Mouse (Mus musculus) adrenal gland, adult 2 months (tissue): ENCODE results near the gene Stx8. TPM values are rescaled to one million over a fixed set of nuclear protein-coding genes. Genes with fewer than 3 reads are reported as not detected.

Source experiments
- DNase-seq: peaks from one replicate; pipeline ENCODE4 v3.0.0; 2021
- microRNA-seq, 2 experiments: library from miRNA; unstranded; fragments of <30 nt; microRNA quantifications; one replicate each; pipeline ENCODE4 v1.2.0; 2021
- polyA plus RNA-seq: library from polyadenylated mRNA; depleted of rRNA; stranded (reverse); fragments of >200 nt; gene quantifications from 2 replicates; pipeline ENCODE4 v1.2.3, GENCODE M21; 2012; rRNA removed
- total RNA-seq, 2 experiments: library from RNA; stranded (reverse); gene quantifications; 2 replicates each; pipeline ENCODE4 v1.2.3; 2021

Stx8 gene
- total and polyA plus RNA-seq, 3 experiments, result 2.2 to 36.1 (median 28.5) TPM

DNA sequence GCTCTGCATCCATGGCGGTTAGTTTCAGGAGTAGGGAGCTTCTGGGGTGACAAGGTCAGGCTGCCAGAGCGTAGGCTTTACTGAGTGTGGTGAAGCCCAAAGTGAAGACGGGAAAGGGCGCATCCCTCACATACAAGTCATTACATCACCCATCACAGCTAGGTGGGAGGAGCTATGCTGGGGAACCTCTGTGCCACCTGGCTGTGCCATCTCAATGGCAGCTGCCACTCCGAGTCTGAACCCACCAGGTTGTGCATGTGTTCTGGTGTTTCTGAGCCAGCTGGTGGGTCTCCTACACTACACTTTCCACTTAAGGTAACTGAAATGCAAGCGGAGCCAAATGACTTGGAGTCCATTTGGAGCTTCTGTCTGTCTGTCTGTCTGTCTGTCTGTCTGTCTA lies 261.8 kb downstream of the Stx8 start:
- no peak for DNase-seq

DNA sequence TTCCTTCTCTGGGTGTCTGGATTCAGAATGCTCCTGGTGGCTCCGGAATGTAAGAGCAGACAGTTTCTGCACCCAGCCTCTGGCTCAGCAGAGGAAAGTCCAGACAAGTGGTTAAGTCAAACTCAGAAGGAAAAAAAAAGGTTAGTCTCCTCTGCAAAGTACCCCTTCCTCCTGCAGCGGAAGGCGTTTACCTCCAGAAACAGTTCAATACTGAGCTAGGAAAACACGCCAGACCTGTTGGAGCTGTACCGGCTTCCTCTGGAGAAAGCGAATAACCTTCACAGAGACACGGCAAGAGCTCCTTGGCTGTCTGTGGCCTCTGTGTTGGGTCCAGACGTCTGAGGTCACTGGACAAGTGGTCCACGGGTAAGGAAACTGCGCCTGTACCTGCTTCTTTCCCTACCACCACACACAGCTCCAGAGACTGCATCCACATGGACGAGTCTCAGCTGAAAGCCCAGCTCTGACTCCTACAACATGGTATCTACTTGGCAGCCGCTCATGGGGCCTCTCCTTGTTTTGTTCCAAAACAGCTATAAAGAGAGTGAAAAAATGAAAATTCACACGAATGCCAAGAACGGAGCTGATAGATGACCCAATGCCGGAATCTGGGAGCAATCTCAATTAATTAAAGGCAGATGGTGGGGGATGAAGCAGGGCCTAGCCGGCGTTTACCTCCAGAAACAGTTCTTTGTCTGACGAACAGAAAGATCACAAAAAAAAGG lies 263.1 kb downstream of the Stx8 start:
- no peak for DNase-seq

DNA sequence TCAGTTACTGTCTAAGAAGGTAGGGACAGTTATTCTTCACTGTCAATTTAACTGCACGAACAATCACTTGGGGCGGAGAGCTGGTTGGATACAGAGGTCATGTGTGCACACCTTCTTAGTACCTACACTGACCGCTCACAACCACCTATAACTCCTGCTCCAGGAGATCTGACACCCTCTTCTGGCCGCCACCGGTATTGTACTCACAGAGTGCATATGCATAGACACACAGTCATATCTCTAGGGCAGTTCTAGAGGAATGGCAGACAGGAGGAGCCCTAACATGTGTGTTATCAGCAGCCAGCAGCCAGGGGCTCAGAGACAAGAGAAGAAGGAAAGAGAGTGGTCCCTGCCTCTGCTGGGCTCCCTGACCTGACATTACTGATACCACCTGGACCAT lies 265.6 kb downstream of the Stx8 start:
- no peak for DNase-seq

DNA sequence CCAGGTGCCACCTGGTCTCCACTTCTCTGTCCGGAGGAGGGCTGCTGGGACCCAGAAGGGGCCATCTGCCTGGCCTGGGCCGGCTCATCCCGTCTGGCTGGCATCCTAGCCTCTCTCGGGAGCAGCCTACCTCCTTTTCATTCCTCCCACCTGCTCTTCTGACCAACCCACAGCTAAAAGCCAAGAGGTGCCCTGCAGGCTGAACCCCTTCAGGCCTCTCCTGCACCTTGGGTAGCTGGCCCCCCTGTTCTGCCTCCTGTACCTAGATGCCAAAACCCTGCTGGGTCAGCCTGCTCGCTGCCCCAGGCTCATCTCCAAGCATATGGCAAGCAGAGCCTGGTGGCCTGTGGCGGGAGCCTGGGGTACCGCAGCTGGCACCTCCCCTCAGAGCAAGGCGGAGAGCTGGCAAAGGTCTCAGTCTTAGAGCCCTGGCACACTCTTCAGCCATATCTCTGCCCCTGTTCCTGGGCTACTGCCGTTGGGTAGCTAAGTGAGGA lies 267.5 kb downstream of the Stx8 start:
- DNase-seq, result no peak

DNA sequence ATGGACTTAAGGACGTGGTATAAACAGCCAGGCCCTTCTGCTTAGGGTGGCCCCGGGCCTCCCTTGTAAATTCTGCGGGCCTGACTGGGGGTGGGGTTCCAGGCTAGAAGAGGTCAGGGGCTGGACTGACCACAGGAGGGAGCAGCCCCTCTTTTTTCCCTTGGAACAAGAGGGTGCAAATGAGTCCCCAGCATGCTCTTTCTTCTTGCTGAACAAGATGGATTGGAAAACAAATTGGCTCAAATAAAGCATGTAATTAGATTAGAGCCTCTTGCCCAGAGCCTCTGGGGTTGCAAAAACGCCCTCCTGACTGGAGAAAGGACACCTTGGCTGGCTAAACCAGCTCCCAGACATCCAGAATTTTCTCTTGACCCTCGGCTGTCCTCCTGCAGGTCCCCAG lies 273.8 kb downstream of the Stx8 start:
- no peak for DNase-seq

DNA sequence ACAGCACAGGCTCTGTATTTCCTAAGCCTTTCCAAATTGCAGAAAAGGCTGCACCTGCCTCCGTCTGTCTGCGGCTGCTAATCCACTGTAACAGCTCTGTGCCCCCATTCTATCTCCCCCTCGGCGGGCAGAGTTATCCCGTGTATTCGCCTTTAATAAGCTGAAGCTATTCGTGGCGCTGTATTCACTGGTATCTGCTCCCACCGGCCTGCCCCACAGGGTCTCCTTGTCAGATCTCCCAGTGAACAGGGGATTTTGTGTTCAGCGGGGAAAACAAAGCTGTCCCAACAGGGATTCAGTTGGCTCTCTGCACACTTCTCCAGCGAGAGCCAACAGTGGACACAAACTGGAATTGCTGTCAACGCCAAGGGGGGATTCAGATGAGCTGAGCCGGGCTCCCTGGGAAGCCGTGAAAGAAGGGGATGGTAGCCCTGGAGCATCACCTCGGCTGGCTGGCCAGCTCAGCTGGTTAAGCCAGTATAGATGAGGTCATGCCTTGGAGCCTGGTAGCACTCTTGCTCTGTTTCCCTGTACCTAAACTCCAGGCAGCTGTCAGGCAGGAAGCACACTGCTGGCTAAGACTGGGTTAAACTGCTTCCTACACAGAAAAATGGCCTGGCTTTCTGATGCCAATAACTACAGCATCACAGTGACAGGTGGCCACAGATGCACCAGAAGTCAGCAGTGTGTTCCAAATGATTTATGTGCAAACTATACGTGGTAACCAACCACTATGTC lies 278.4 kb downstream of the Stx8 start:
- DNase-seq, result no peak

DNA sequence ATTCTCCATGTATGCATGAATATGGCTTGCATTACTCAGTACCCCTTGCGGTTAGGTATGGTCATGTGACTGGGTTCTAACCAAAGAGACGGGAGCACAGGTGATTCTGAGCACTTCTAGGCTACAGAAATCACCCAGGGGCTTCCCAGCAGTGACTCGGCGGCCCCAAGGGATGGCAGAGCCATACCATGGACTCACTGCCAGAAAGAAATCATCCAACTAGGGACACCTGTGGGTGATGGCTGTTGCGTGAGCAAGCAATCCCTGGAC lies 278.9 kb downstream of the Stx8 start:
- DNase-seq, result no peak

DNA sequence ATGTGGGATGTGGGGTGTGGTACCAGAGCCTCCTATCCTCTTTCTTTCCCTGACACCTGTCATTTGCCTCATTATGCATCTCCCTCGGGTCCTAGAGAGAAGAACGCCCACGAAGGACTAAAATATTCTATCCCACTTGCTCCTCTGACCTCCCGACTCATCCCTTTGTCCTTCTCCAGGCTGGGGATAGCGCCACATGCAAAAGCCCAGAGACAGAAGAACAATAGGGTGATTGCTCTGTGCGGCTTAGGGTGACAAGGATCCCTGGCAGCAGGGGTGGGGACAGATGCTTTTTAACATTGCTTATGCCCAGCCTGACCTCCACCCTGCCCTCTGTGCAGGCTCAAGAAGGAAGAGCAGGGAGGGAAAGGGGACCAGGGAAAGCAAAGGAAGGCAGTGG lies 281.9 kb downstream of the Stx8 start:
- DNase-seq, result no peak

DNA sequence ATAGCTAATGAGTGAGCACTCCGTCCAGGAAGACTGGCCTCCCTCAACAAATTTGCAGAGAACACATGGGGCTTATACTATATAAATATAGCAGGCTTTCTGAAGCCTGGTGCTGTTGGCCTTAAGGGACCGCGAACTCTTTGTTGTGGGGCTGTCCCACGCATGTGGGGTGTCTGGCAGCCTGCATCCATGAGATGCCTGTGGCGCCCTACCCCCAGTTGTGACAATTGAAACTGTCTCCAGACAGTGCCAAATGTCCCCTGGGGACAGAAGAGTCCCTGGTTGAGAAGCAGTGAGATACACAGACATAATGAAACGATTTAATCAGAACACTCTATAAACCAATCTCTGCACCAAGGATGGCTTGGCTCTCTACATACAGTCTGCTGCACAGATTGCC lies 284.1 kb downstream of the Stx8 start:
- no peak for DNase-seq

DNA sequence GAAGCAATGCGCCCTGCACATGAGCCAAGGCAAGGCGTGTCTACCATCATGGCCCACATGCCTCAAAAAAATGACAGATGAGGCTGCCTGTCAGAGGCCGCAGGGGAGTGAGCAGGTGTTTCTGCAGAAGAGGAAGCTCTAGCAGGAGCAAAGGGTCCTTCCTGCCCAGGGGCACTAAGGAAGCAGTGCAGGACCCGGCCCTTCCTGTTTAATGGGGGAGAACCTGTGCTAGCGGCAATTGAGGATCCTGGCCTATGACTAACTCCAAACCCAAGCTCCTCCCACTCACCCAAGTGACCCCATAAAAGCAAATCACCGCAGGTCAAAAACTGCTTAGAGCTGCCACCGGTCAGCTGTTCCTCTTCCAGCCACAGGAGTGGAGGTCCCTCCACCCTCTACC lies 287.5 kb downstream of the Stx8 start:
- no peak for DNase-seq

Small RNA genes lying within 50 kb of the gene (microRNA-seq; reads per million reads assigned to microRNA genes)
- gene Mir6406, result 0 reads per million in 2 experiments

Other genes with a start within 250 kb of the Stx8 start
- gene Glp2r, start 195.0 kb upstream of the Stx8 start, total RNA-seq, result under 1 TPM in 1 of 2 experiments, not detected in 1; 0.55 TPM
- 0.02 TPM in 1 of 2 replicates, not detected in the other for gene Glp2r, start 195.0 kb upstream of the Stx8 start, polyA plus RNA-seq
- gene Gsg1l2, start 191.6 kb upstream of the Stx8 start, total RNA-seq, result not detected
- gene Gsg1l2, start 191.6 kb upstream of the Stx8 start, polyA plus RNA-seq, result not detected in 2 replicates
- not detected for gene Dhrs7c, start 168.0 kb upstream of the Stx8 start, total RNA-seq
- gene Dhrs7c, start 168.0 kb upstream of the Stx8 start, polyA plus RNA-seq, result not detected in 2 replicates
- 1 to 10 TPM; 1.0 to 1.1 TPM for gene Usp43, start 44.0 kb upstream of the Stx8 start, total RNA-seq
- gene Usp43, start 44.0 kb upstream of the Stx8 start, polyA plus RNA-seq, result 1.5 and 1.7 TPM in 2 replicates
- gene Cfap52, start 542 bp upstream of the Stx8 start, total RNA-seq, result not detected
- gene Cfap52, start 542 bp upstream of the Stx8 start, polyA plus RNA-seq, result not detected in 2 replicates